Mouse (Mus musculus): ENCODE measurements around the gene Cldnd1. TPM values are rescaled to one million over a fixed set of nuclear protein-coding genes. Genes with fewer than 3 reads are reported as not detected.

The Cldnd1 gene
- polyA plus RNA-seq, 1 experiment, result 69.6 TPM

DNA sequence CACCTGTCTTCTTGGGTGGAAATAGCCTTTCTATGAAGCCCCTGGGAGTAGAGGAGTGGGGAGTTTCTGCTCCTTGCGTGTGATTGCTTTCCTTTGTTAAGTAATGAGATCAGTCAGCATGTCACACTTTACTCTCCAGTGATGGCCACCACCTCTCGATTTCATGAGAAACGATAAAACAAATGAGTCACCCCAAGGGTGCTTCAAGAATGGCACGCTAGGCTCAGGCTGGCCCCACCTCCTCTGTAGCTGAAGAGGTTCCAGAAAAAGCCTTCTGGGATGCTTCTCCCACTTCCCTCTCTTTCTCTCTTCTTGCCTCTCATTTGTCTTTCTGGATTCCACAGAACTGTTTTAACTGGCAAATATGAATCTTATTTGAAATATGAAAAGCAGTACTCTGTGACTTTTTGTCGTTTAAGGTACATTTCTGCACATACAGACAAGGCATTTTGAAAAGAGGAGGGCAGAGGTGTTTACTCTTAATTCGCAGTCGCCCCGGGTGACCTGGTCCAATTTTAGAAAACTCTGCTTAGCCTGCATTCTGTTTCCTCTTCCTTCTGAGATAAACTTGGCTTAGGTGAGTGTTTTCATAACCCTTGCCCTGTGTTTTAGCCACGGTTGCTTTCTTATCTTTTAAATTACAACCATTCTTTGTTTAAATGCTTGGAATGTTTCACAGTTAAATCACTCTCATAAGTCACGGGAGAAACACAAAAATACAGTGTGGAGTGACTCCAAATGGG is 24.2 kb upstream of the Cldnd1 start:
- H3K79me3 ChIP-seq (ENCODE audit: low read depth), result no peaks in the 10 kb centered on the region
- H3K4me3 ChIP-seq (ENCODE audit: insufficient read depth, poor library complexity, severe bottlenecking), result no peak overlapping the region
- H3ac ChIP-seq (ENCODE audit: control insufficient read depth, insufficient read length, low read depth), result no peak overlapping the region
- TF ChIP-seq CEBPB (IDR thresholded peaks at IDR 0.05; ENCODE audit: low read depth) (no peak), FOSL1 (IDR thresholded peaks at IDR 0.05; ENCODE audit: insufficient read depth, low read length, poor library complexity, severe bottlenecking) (peak; percentile 26), MYOG (IDR thresholded peaks at IDR 0.05; ENCODE audit: control insufficient read depth, extremely low read depth, insufficient read length) (no peak), USF1 (IDR thresholded peaks at IDR 0.05; ENCODE audit: low read depth) (no peak), CTCF (IDR thresholded peaks at IDR 0.05; ENCODE audit: control insufficient read depth, insufficient read depth, insufficient read length) (no peak), MAX (IDR thresholded peaks at IDR 0.05) (peak; percentile 15)
- H3K27me3 ChIP-seq (ENCODE audit: control insufficient read depth, insufficient read depth, insufficient read length), result no peaks in the 10 kb centered on the region
- no peaks in the 10 kb centered on the region for H3K36me3 ChIP-seq (ENCODE audit: control insufficient read depth, insufficient read depth)
- no peaks in the 10 kb centered on the region for H3K79me2 ChIP-seq (ENCODE audit: control insufficient read depth, insufficient read depth)

DNA sequence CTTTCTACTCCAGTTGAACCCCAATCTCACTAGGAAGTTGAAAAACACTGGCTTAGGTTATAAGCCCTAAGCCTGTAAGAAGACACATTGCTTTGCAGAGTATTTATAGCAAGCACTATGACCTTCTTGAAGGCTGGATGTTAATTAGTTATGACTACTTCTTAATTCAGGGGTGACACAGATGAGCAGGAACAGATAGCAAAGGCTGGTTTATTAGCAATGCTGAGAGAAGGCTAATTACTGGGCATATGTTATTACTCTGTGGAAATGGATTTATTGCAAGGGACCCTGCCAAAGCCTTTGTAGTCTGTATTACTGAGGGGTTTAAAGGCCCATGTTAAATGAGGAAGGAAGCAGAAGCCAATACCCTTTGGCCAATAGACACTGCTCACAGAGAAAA is 22.7 kb upstream of the Cldnd1 start:
- TF ChIP-seq MYOD1 (IDR thresholded peaks at IDR 0.05; ENCODE audit: control insufficient read depth, insufficient read length, low read depth), result no peak
- TF ChIP-seq FOSL1 (IDR thresholded peaks at IDR 0.05; ENCODE audit: insufficient read depth, low read length, poor library complexity, severe bottlenecking), result no peak
- TF ChIP-seq USF1 (IDR thresholded peaks at IDR 0.05; ENCODE audit: low read depth), result no peak
- TF ChIP-seq MAX (IDR thresholded peaks at IDR 0.05), result no peak
- TF ChIP-seq MYOG (IDR thresholded peaks at IDR 0.05; ENCODE audit: control insufficient read depth, extremely low read depth, insufficient read length), result no peak
- TF ChIP-seq CEBPB (IDR thresholded peaks at IDR 0.05; ENCODE audit: low read depth), result no peak
- no peak for TF ChIP-seq CTCF (IDR thresholded peaks at IDR 0.05; ENCODE audit: control insufficient read depth, insufficient read depth, insufficient read length)
- Histone ChIP-seq H3K36me3 (ENCODE audit: control insufficient read depth, insufficient read depth) (no peaks in the 10 kb centered on the region), H3K79me3 (ENCODE audit: low read depth) (no peaks in the 10 kb centered on the region), H3K79me2 (ENCODE audit: control insufficient read depth, insufficient read depth) (no peaks in the 10 kb centered on the region), H3ac (ENCODE audit: control insufficient read depth, insufficient read length, low read depth) (no peak overlapping the region), H3K4me3 (ENCODE audit: insufficient read depth, poor library complexity, severe bottlenecking) (no peak overlapping the region), H3K27me3 (ENCODE audit: control insufficient read depth, insufficient read depth, insufficient read length) (no peaks in the 10 kb centered on the region)

DNA sequence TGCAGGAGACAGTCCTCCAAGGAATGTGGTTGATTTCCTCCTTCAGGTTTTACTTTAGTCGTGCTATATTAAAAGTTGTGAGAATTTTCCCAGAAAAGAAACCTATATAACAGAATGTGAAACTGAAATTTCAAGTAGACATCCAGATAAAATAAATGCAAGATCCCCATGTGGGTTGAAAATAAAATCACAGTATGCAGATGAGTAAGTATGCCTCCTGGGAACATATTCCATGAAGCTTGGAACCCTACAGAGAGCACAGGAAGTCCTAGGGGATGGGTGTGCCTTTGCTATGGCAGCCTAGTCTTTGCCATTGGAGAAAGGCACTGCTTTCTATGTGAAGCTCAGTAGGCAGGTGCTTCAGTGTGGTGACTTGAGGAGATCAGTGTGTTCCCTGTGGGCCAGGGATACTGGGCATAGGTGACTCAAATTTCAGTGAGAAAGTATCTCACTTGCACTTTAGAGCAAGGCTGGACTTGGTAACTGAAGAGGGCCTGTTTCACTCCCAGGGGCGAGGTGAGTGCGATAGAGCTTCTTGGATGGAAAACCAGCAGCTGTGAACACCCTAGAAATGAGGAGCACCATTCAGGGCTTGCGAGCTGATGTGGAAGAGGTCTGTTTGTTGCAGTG is 20.3 kb upstream of the Cldnd1 start:
- no peak overlapping the region for H3K4me3 ChIP-seq (ENCODE audit: insufficient read depth, poor library complexity, severe bottlenecking)
- TF ChIP-seq FOSL1 (IDR thresholded peaks at IDR 0.05; ENCODE audit: insufficient read depth, low read length, poor library complexity, severe bottlenecking) (no peak), USF1 (IDR thresholded peaks at IDR 0.05; ENCODE audit: low read depth) (no peak), MAX (IDR thresholded peaks at IDR 0.05) (no peak), CEBPB (IDR thresholded peaks at IDR 0.05; ENCODE audit: low read depth) (no peak), MYOD1 (IDR thresholded peaks at IDR 0.05; ENCODE audit: control insufficient read depth, insufficient read length, low read depth) (no peak), MYOG (IDR thresholded peaks at IDR 0.05; ENCODE audit: control insufficient read depth, extremely low read depth, insufficient read length) (no peak), CTCF (IDR thresholded peaks at IDR 0.05; ENCODE audit: control insufficient read depth, insufficient read depth, insufficient read length) (no peak)
- no peaks in the 10 kb centered on the region for H3K79me3 ChIP-seq (ENCODE audit: low read depth)
- H3ac ChIP-seq (ENCODE audit: control insufficient read depth, insufficient read length, low read depth), result no peak overlapping the region
- H3K27me3 ChIP-seq (ENCODE audit: control insufficient read depth, insufficient read depth, insufficient read length), result no peaks in the 10 kb centered on the region
- no peaks in the 10 kb centered on the region for H3K79me2 ChIP-seq (ENCODE audit: control insufficient read depth, insufficient read depth)
- H3K36me3 ChIP-seq (ENCODE audit: control insufficient read depth, insufficient read depth), result no peaks in the 10 kb centered on the region

DNA sequence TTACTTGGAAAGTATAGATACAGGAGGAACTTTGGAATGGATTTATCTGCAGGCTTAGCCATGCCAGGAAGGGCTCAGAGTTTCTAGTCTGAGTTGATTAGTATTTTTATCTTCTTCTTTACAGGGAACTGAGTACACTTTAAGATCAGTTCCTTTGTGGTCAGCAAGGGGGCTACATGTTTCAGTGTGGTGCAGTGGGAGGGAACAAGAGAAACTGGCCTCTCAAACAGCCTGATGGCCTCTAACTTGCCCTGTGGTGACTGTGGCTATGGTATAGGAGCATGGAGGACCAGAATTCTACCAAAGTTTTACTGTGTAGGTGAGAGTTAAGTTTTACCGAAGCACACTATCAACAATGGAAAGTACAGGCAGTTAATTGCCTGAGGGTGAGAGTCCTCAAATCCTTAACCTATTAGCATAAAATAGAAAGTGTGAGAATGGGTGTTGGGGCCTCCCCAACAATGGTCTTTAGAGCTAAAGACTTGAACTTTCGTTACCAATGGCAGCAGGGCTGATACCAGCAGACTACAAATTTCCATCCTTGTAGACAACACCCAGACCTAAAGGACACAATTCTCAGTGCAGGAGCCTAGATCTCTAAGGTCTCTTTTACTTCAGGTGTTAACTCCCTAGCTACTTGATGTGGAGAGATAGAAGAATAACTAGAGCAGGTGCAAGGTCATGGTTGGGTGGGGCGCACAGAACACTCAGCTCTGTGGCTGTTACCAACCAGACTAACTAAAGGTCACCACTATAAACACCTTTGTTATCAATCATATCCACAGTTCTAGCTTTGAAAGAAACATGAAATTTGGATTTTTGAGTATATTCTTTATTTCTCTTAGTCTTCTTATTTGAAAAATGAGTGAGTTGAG is 18.9 kb upstream of the Cldnd1 start:
- Histone ChIP-seq H3ac (ENCODE audit: control insufficient read depth, insufficient read length, low read depth) (no peak overlapping the region), H3K36me3 (ENCODE audit: control insufficient read depth, insufficient read depth) (no peaks in the 10 kb centered on the region), H3K79me2 (ENCODE audit: control insufficient read depth, insufficient read depth) (no peaks in the 10 kb centered on the region), H3K4me3 (ENCODE audit: insufficient read depth, poor library complexity, severe bottlenecking) (no peak overlapping the region), H3K27me3 (ENCODE audit: control insufficient read depth, insufficient read depth, insufficient read length) (no peaks in the 10 kb centered on the region), H3K79me3 (ENCODE audit: low read depth) (no peaks in the 10 kb centered on the region)
- TF ChIP-seq MAX (IDR thresholded peaks at IDR 0.05) (no peak), MYOG (IDR thresholded peaks at IDR 0.05; ENCODE audit: control insufficient read depth, extremely low read depth, insufficient read length) (no peak), CEBPB (IDR thresholded peaks at IDR 0.05; ENCODE audit: low read depth) (no peak), CTCF (IDR thresholded peaks at IDR 0.05; ENCODE audit: control insufficient read depth, insufficient read depth, insufficient read length) (no peak), FOSL1 (IDR thresholded peaks at IDR 0.05; ENCODE audit: insufficient read depth, low read length, poor library complexity, severe bottlenecking) (no peak), MYOD1 (IDR thresholded peaks at IDR 0.05; ENCODE audit: control insufficient read depth, insufficient read length, low read depth) (no peak), USF1 (IDR thresholded peaks at IDR 0.05; ENCODE audit: low read depth) (no peak)

DNA sequence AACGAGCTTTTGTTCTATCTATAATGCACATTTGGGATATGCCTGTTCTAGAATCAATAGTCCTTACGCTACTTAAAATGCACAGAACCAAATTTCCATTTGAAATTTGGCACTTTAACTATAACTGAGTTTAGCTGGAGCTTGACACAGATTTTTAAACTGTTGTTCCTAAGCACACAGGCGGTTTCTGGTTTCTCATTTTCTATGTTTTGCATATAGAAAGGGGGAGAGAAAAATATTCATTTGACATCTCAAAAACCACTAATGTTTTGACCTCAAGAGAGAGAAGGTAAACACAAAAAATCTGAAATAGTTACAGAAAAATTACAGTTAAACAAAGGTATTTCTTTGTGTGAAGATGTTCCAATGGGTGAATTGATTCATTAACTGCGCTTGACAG is 18.2 kb upstream of the Cldnd1 start:
- no peaks in the 10 kb centered on the region for H3K79me3 ChIP-seq (ENCODE audit: low read depth)
- TF ChIP-seq USF1 (IDR thresholded peaks at IDR 0.05; ENCODE audit: low read depth) (no peak), MYOG (IDR thresholded peaks at IDR 0.05; ENCODE audit: control insufficient read depth, extremely low read depth, insufficient read length) (no peak), MAX (IDR thresholded peaks at IDR 0.05) (no peak), FOSL1 (IDR thresholded peaks at IDR 0.05; ENCODE audit: insufficient read depth, low read length, poor library complexity, severe bottlenecking) (no peak)
- H3K79me2 ChIP-seq (ENCODE audit: control insufficient read depth, insufficient read depth), result no peaks in the 10 kb centered on the region
- no peaks in the 10 kb centered on the region for H3K36me3 ChIP-seq (ENCODE audit: control insufficient read depth, insufficient read depth)
- no peaks in the 10 kb centered on the region for H3K27me3 ChIP-seq (ENCODE audit: control insufficient read depth, insufficient read depth, insufficient read length)
- no peak overlapping the region for H3ac ChIP-seq (ENCODE audit: control insufficient read depth, insufficient read length, low read depth)
- no peak overlapping the region for H3K4me3 ChIP-seq (ENCODE audit: insufficient read depth, poor library complexity, severe bottlenecking)

Measured in C2C12 (cell line).